Mouse (Mus musculus): ENCODE measurements around the gene Fhdc1.

The Fhdc1 gene

GRCm38 (mm10) chr3:84474981-84475775 is 5.1 kb downstream of the Fhdc1 start:
- DNase-seq (ENCODE audit: low read depth in 1 of 2, low spot score in 2 of 2), result no peak

GRCm38 (mm10) chr3:84474398-84474797 is 5.8 kb downstream of the Fhdc1 start:
- no peak for DNase-seq (ENCODE audit: low read depth in 1 of 2, low spot score in 2 of 2)

GRCm38 (mm10) chr3:84472955-84473354 is 7.3 kb downstream of the Fhdc1 start:
- DNase-seq (ENCODE audit: low read depth in 1 of 2, low spot score in 2 of 2), result no peak

DNA sequence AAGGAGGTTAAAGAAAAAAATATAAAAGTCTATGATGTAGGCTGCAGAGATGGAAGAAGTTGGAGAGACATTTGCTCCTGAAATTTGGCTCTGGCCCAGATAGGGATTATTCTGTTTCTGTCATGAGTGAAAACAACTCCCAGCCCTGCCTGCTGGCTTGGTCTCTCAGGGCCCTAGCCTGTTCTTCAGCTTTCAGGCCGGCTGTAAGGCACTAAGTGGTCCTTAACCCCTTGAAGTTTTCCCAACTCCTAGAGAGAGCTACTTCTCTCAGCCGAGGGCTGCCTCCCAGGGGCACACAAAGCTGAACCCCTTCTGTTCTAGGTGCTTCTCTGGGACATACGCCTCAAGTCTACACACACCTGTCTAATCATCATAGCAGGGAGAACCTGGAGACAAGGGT is 7.7 kb downstream of the Fhdc1 start:
- DNase-seq (ENCODE audit: low read depth in 1 of 2, low spot score in 2 of 2), result no peak

GRCm38 (mm10) chr3:84471146-84471545 is 9.1 kb downstream of the Fhdc1 start:
- DNase-seq (ENCODE audit: low read depth in 1 of 2, low spot score in 2 of 2), result no peak

DNA sequence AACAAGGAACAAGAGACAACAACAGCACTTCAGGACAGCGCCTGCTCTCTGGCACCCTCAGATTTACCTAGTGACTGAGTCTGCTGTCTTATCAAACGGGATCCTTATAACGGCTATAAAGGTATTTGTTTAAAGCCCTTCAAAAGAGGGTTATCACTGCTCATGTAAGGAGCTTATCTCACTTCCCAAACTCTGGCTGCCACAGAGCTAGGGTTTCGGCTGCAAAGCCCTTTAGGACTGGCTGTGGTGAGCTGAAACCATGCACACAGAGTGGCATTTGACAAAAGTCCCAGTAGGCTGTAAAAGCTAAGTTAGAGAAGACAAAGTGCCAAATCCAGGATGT is 12.1 kb downstream of the Fhdc1 start:
- no peak for DNase-seq (ENCODE audit: low read depth in 1 of 2, low spot score in 2 of 2)

GRCm38 (mm10) chr3:84467419-84468110 is 12.7 kb downstream of the Fhdc1 start:
- no peak for DNase-seq (ENCODE audit: low read depth in 1 of 2, low spot score in 2 of 2)

DNA sequence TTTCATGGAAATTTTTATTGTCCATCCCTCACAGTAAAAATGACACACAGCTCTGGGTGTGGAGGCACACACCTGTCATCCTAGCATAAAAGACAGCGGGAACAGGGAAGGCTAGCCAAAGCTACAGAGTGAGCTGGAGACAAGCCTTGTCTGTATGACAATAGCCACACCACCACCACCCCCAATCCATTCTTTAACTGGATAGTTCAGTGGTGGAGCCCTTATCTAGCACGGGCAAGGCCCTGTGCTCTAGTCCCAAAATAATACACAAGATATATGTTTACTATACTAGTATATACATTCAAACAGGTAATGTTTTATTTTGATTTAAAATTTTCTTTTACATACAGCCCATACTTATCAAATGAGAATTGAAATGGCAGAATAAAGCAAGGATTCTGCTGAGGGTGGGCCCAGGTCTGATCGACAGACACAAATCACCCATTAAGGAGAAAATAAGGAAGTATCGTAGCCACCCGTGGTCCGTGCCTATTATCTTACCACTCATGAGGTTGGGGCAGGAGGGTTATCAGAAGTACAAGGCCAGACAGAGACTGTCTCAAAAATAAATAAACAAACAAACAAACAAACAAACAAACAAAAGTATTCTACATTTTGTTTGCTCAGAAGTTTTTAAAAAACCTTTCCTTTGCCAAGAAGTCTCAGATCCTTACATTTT is 14.3 kb downstream of the Fhdc1 start:
- DNase-seq (ENCODE audit: low read depth in 1 of 2, low spot score in 2 of 2), result no peak

- no peak for DNase-seq (ENCODE audit: low read depth in 1 of 2, low spot score in 2 of 2)
These were observed 18.5 kb downstream of the Fhdc1 start for GRCm38 (mm10) chr3:84461687-84462086.

DNA sequence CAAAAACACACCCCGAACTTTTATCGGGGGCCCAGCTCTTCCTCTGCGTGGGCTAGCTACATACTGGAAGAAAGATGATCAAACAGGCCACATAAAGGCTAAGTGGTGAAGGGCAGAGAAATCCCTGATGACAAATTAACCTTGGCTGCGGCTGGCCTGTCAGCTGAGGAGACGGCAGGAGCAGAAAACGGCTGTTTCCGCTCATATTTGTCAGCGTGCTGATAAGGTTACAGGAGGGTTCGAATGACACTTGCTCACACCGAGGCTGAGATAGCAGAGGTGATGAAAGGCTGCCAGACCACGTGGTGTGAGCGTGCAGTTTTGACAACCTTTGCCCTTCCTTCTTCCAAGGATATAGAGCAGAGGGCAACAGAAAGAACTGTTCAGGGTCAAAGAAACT is 19.3 kb downstream of the Fhdc1 start:
- no peak for DNase-seq (ENCODE audit: low read depth in 1 of 2, low spot score in 2 of 2)

DNA sequence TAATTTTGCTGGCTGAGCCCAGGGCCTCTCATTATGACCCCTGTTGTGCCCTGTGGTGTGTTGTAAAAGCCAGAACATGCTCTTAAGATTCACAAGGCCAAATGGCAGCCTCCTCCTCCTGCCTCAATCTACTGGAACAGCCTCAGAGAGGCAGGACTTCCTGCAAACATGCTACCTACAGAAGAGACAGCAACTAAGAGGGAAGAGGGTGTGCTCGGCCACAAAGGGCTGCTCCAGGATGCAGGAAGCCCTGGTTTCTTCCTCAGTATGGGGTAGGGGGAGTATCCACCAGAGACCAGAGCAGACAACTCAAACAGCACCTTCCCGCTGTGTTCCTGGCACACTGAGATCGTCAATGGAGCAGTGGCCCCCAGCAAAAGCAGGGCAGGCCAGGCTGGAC is 19.7 kb downstream of the Fhdc1 start:
- DNase-seq (ENCODE audit: low read depth in 1 of 2, low spot score in 2 of 2), result no peak

DNA sequence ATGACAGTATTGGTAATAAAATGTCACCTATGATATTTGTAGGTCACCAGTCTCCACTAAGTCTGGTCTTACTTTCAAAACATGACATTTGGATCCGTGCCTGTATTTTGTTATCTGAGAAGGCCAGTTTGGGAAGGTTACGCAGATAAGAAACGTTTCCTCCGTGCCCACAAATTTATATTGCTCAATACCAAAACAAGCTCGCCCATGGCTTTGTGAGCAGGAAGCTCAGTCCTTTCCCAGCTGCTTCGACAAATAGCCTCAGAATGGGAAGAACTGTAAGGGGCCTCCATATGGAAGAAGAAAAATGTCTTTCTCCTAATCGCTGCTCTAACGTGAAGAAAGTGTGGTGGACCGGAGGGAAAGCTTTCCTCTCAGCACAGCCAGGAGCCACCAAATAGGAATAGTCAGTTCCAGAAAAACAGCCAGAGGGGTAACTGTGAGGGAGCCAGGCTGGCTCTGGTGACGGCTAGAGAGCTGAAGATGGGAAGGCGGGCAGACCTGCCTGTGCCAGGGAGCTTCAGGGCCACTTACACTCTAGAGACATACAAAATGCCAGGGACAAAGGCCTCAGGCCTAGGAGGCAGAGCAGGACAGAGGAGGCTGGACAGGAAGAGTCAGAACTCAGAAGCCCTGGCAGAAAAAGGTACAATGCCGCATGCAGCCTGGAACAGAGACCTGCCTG is 24.4 kb downstream of the Fhdc1 start:
- no peak for DNase-seq (ENCODE audit: low read depth in 1 of 2, low spot score in 2 of 2)

- no peak for DNase-seq (ENCODE audit: low read depth in 1 of 2, low spot score in 2 of 2)
These were observed 29.6 kb downstream of the Fhdc1 start for GRCm38 (mm10) chr3:84450651-84451050.

GRCm38 (mm10) chr3:84449015-84449414 is 31.2 kb downstream of the Fhdc1 start:
- no peak for DNase-seq (ENCODE audit: low read depth in 1 of 2, low spot score in 2 of 2)

- no peak for DNase-seq (ENCODE audit: low read depth in 1 of 2, low spot score in 2 of 2)
These were observed 32.4 kb downstream of the Fhdc1 start for GRCm38 (mm10) chr3:84447803-84448202.

GRCm38 (mm10) chr3:84445838-84446237 is 34.4 kb downstream of the Fhdc1 start:
- no peak for DNase-seq (ENCODE audit: low read depth in 1 of 2, low spot score in 2 of 2)

DNA sequence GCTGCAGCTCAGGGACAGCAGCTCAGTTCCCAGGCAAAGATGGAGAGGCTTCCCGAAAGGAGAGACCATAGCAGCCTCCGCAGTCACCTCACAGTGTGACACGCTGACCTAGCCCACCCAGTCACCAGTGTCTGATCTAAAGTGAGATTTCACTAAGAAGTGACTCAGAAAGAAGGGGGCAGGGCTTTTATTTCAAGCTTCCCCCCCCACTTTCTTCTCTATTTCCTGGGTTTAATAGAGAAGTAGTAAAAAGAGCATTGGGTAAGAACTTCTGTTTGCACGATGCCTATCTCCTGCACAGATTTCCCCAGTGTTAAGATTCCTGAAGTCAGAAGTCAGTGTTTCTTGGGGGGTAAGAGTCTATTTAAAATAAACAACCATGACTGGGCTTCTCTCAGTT is 37.3 kb downstream of the Fhdc1 start:
- no peak for DNase-seq (ENCODE audit: low read depth in 1 of 2, low spot score in 2 of 2)

DNA sequence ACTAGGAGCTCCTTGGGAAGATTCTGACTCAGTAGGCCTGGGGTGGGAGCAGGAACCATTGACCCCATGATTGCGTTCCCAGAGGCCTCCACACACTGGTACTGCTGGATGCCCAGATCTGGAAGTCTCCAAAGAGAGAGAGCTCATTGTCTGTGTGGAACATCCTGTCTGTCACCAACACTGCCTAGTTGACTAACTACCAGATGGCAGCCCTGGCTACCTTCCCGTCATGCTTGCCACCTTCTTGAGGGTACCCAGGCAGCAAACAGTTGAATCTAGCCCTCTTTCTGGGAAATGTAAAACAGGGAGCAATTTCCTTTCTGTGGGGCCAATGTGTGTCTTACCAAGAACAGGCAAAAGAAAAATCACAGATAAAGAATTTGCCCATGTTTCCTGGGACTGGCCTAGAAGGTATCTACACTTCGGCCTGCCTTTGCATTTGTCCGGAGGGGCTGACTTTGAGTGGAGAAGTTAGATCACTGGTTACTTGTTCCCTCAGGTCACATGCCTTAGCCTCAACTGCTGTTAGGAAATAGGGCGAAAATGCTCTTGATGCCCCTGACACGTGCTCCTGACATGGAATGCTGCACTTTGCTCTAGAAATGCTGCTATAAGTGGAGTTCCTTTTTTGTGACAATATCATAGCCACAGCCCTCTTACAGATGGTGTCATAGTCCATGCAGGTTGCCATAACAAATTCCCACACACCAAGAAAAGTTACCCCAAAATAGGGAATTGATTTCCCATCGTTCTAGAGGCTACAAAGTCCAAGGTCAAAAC is 40.6 kb downstream of the Fhdc1 start:
- no peak for DNase-seq (ENCODE audit: low read depth in 1 of 2, low spot score in 2 of 2)

- DNase-seq (ENCODE audit: low read depth in 1 of 2, low spot score in 2 of 2), result no peak
These were observed 41.4 kb downstream of the Fhdc1 start for GRCm38 (mm10) chr3:84438840-84439239.

DNA sequence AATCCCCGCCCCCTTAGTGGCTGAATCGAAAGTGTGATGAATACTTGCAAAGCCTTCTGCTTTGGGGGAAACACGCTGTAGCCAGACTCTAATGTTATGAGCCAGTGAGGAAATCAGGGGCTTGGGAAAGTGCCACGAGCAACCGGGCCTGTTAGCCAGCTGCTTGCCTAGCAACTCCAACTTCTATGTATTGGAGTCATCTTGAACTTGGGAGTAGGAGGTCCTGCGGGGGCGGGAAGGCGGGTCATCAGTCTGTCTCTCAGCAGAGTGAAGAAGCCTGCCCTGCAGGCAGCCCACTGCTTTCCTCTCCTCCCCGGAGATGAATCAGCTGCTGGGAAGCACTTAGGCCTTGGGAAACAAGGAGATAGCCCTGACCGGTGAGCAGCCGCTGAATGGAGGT is 42.1 kb downstream of the Fhdc1 start:
- no peak for DNase-seq (ENCODE audit: low read depth in 1 of 2, low spot score in 2 of 2)

DNA sequence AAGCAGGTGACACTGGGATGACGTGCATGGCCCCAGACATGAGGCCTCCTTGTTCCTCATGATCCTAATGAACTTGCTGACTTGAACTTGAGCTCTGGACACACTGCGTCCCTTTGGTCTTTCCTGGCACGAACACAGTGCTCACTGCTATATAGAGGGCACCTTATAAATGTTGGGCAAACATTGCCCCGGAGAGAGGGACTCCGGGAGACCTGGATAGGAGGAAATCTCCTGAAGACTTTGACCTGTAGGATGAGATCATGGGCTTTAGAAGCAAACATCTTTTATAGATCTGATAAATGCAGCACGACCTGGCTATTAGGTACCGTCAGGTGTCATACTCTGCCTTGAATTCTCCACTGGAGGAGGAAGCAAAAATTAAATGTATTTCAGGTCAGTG is 43.3 kb downstream of the Fhdc1 start:
- no peak for DNase-seq (ENCODE audit: low read depth in 1 of 2, low spot score in 2 of 2)
